ENCODE assay signal across 8 mouse cellular contexts in the genomic region with DNA sequence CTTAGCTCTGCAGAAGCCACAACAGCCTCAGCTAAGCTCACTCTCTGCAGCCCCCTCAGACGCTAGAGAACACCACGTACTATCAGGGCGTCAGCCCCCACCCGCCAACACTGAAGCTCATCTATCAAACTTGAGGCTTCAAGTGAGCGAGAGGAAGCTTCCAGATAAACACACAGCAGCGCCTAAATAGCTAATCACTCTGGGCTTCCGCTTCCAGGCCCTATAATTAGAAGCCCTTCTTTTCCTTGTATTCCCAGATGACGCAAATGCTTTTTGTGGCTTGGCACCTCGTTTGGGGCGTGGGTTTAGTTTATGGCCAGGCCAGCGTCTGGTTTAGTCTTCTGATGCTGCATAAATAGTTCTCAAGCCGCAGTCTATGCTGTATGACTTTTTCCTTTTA.
DNase-seq lines count a peak whose midpoint lies in the region; ATAC-seq and TF ChIP-seq lines count a peak whose summit lies in the region.

No protein-coding gene starts in this region.

- DNase-seq in adrenal gland, postnatal 36 days, result peak; percentile 43 to 62
- peak; percentile 47 to 71 for DNase-seq in gastrocnemius, postnatal 36 days
- DNase-seq in right cerebral cortex, postnatal 25 days, result peak; percentile 71
- DNase-seq in spleen, postnatal 10 days (ENCODE audit: low spot score in 2 of 2), result no peak

- H3K4me1 ChIP-seq in kidney, embryonic 15.5 days, result peaks cover 10% of the 10 kb centered on the region
- peaks cover 29% of the 10 kb centered on the region for H3K4me1 ChIP-seq in limb, embryonic 12.5 days (replicated peaks)

- H3K79me2 ChIP-seq in C2C12 (ENCODE audit: control insufficient read depth, insufficient read depth), result no peaks in the 10 kb centered on the region

- no peak overlapping the region for H3K4me2 ChIP-seq in kidney, embryonic 15.5 days
- peak overlapping the region; percentile 41 for H3K4me2 ChIP-seq in limb, embryonic 12.5 days

- intact Hi-C loops in gastrocnemius, postnatal 36 days (cut with DNase I), result no loop called here

- peak overlapping the region; percentile 67 for H3K27ac ChIP-seq in kidney, embryonic 15.5 days
- no peak overlapping the region for H3K27ac ChIP-seq in limb, embryonic 12.5 days

- no peaks in the 10 kb centered on the region for H3K9me3 ChIP-seq in kidney, embryonic 15.5 days (replicated peaks)
- no peaks in the 10 kb centered on the region for H3K9me3 ChIP-seq in limb, embryonic 12.5 days

- H3K36me3 ChIP-seq in C2C12 (ENCODE audit: control insufficient read depth, insufficient read depth), result no peaks in the 10 kb centered on the region
- H3K36me3 ChIP-seq in kidney, embryonic 15.5 days, result no peaks in the 10 kb centered on the region
- no peaks in the 10 kb centered on the region for H3K36me3 ChIP-seq in limb, embryonic 12.5 days

- H3ac ChIP-seq in C2C12 (ENCODE audit: control insufficient read depth, insufficient read length, low read depth), result no peak overlapping the region

- no peaks in the 10 kb centered on the region for H3K79me3 ChIP-seq in C2C12 (ENCODE audit: low read depth)

- 17% methylated on average over 12 of the region's 12 CpGs for WGBS in kidney, embryonic 15.5 days
- 3% methylated on average over 12 of the region's 12 CpGs for WGBS in limb, embryonic 12.5 days

- H3K27me3 ChIP-seq in C2C12 (ENCODE audit: control insufficient read depth, insufficient read depth, insufficient read length), result no peaks in the 10 kb centered on the region
- H3K27me3 ChIP-seq in kidney, embryonic 15.5 days, result no peaks in the 10 kb centered on the region
- H3K27me3 ChIP-seq in limb, embryonic 12.5 days, result 0 out of 2 replicates have a peak, but pooled peaks cover 2% of the 10 kb centered on the region

- no peak overlapping the region for H3K9ac ChIP-seq in kidney, embryonic 15.5 days
- no peak overlapping the region for H3K9ac ChIP-seq in limb, embryonic 12.5 days (replicated peaks)

- ATAC-seq in kidney, embryonic 15.5 days (replicated peaks; ENCODE audit: low FRiP score), result no peak
- ATAC-seq in limb, embryonic 12.5 days (ENCODE audit: insufficient number of reproducible peaks, insufficient read depth, low FRiP score, low TSS enrichment, low read depth), result no peak
- no peak for ATAC-seq in megakaryocyte-erythroid progenitor cell, adult 5-6 weeks (replicated peaks; ENCODE audit: low FRiP score, low TSS enrichment, poor library complexity, severe bottlenecking)

- no peak for TF ChIP-seq CTCF in C2C12 (IDR thresholded peaks at IDR 0.05; ENCODE audit: control insufficient read depth, insufficient read depth, insufficient read length)

- H3K4me3 ChIP-seq in C2C12 (ENCODE audit: insufficient read depth, poor library complexity, severe bottlenecking), result no peak overlapping the region
- no peak overlapping the region for H3K4me3 ChIP-seq in kidney, embryonic 15.5 days (replicated peaks)
- H3K4me3 ChIP-seq in limb, embryonic 12.5 days (replicated peaks), result no peak overlapping the region

TF ChIP-seq in C2C12, 6 proteins besides CTCF, POLR2A, EP300 and RAD21:
- no peak for TF ChIP-seq USF1 (IDR thresholded peaks at IDR 0.05; ENCODE audit: low read depth)
- TF ChIP-seq CEBPB (IDR thresholded peaks at IDR 0.05; ENCODE audit: low read depth), result peak; percentile 34
TF ChIP-seq in C2C12: peak in this region for 1.

Comparison
In these comparisons a context has a peak if more than half of its experiments do, and no peak if none do; other contexts are left out.
1. DNase-seq: peak in adrenal gland, postnatal 36 days (2 of 2), gastrocnemius, postnatal 36 days (2 of 2) and right cerebral cortex, postnatal 25 days (single experiment); none in spleen, postnatal 10 days (0 of 2).